Mouse (Mus musculus): Measurements from ENCODE around the gene Zc3h14. TPM values are rescaled to one million over a fixed set of nuclear protein-coding genes. Genes with fewer than 3 reads are reported as not detected.

Zc3h14 gene
- total RNA-seq (2023), result 10 to 100 TPM; 91.5 to 95.4 TPM

GRCm38 (mm10) chr12:98746746-98747379, at the start of gene Zc3h14:
TSS of gene Zc3h14 (plus strand) at chr12:98746964.

GRCm38 (mm10) chr12:98736951-98737800, 9.6 kb upstream of the Zc3h14 start, which contains the start of gene Ptpn21:
TSS of gene Ptpn21 (minus strand) at chr12:98737405.

Other genes starting within 250 kb of the Zc3h14 start
- gene Kcnk10, start 168.7 kb upstream of the Zc3h14 start, total RNA-seq (2023), result not detected
- 1 to 10 TPM; 2.5 to 2.7 TPM for gene Spata7, start 118.8 kb upstream of the Zc3h14 start, total RNA-seq (2023)
- 1 to 10 TPM; 5.6 to 6.0 TPM for gene Ptpn21, start 9.6 kb upstream of the Zc3h14 start, total RNA-seq (2023)
- 10 to 100 TPM; 49.6 to 56.0 TPM for gene Eml5, start 154.5 kb downstream of the Zc3h14 start, total RNA-seq (2023)
- gene Ttc8, start 173.6 kb downstream of the Zc3h14 start, total RNA-seq (2023), result 1 to 10 TPM; 4.1 to 6.8 TPM